Mouse (Mus musculus) inflammation-experienced regulatory T-cells, adult 6 months (primary cell): ENCODE measurements around the gene Plac8. TPM values are rescaled to one million over a fixed set of nuclear protein-coding genes. Genes with fewer than 3 reads are reported as not detected.
A peak's percentile ranks its signal among the peaks of the same experiment; 100 is the strongest.

Source experiments
- ATAC-seq: one replicate; pipeline ENCODE4 v1.8.0; 2017
- polyA plus RNA-seq, 3 experiments: library from polyadenylated mRNA; unstranded; fragments of 100-300 nt; shearing (Covaris generic); gene quantifications; one replicate each; pipeline ENCODE4 v1.2.1; 2017

Gene Plac8
- polyA plus RNA-seq, result 10 to 100 TPM in 1 of 3 experiments, 1 to 10 TPM in 2; 5.5 to 17.7 (median 6.8) TPM

DNA sequence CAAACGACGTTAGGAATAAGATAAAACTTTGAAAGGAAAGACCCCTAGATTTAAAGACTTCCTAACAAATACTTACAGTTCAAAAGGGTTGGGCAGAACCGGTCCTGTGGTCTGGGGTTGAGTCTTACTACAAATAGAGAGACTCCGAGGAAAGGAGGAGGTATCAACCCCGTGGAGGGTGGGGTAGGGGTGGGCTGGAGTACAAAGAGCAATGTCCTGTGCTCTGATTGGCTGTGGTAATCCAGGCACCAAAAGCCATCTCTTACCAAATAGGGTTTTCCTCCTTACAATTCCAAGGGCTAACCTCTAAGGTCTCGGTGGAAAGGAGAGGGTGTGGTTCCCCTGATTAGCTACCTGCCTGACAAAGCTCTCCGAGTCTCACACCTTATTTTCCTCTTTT, at the start of gene Plac8:
TSS of gene Plac8 (minus strand) at position 177 of the 400 bp plus-strand sequence.
- no peak for ATAC-seq

DNA sequence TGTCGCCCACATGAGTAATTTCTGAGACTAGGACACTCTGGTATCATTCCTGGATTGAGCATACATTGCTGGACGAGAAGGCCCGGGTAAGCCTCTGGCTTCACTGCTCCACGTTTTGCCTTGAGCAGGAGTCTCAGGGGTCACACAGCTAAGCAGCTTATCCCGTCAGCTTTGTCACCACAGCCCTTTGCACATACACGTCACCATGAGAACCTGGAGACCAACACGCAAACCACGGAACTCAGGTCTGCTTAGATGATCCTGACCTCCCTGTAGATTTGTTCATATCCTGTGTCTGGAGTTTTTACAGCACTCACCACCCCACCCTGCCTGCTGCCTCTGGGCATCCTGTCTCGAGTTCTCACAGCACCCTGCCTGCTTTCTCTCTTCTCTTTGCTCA, 48.9 kb upstream of the Plac8 start:
- peak; percentile 54 for ATAC-seq

DNA sequence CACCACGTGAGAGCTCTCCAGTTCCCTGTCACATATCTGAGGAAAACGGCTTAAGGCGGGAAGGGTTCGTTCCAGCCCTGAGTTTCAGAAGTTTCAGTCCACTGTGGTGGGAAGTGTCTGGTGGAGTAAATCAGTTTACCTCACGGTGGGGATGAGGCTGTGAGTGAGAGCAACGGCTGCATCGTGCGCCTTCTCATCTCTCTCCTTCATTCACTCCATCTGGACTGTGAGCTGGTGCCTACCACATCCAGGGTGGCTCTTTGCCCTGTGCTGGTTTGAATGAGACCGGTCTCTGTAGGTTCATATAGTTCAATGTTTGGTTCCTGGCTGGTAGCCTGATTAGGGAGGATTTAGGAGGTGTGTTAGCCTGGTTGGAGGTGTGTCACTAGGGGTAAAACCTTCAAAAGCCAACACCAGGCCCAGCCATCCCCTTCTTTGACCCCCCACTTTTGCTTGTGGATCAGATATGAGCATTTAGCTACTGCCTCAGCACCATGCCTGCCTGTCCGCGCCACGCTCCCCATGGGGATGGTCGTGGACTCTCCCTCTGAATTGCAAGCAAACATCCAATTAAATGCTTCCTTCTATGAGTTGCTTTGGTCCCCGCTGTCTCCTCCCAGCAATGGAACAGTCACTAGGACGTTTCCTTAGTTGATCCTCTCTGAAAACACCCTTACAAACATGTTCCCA, 47.7 kb upstream of the Plac8 start:
- no peak for ATAC-seq

DNA sequence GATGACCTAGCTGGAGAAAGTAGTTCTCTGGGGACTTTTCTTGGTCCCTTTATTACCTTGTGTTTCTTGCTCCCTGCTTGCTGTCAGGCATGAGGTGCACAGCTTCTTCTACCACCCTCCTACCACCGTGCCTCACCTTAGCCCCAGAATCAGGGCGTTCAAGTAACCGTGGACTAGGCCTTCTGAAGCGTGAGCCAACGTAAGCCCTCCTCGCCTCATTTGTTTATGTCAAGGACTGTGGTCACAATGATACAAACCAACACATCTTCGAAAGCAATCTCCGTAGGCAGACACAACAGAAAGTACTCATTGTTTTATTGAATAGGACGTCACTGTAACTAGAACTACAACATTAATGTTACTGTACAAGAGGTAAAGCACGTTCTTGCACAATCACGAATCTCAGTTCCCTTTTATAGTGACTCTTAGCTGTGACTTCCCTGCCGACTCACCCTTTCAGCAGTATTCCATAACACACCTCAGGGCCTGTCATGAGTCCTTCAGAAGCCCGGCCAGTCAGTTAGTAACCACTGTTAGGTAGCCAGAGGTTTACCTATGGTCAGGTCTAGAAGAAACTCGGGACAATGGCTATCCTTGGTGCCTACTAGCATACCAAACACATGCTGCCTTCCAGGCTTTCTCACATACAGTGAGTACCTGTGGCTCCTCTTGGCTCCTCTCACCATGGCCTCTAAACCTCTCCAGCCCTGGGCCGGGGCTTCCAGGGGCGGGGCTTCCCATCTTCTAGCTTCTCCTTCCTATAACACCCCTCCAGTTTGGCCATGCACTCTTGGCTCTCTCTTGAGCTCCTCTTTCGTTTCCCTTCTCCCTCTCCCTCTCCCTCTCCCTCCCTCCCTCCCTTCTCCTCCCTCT, 42.1 kb upstream of the Plac8 start:
- no peak for ATAC-seq

DNA sequence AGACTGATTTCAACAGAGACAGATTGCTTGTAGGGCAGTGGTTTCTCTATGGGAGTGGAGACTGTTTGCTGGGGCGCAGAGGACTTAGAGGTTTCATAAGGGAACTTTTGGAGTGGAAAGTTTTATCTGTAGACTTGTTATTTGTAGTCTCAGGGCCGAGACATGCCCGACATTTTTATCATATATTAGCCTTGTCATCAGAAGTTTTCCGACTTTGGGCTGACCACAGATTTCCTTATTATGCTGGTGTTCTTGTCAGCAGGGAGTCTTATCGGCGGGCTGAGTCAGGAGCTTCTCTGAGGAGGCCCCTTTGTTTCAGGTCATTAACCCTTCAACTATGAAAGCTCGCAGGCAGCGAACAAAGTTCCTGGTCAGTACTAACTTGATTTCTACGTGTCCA, 35.8 kb upstream of the Plac8 start:
- peak; percentile 25 for ATAC-seq

DNA sequence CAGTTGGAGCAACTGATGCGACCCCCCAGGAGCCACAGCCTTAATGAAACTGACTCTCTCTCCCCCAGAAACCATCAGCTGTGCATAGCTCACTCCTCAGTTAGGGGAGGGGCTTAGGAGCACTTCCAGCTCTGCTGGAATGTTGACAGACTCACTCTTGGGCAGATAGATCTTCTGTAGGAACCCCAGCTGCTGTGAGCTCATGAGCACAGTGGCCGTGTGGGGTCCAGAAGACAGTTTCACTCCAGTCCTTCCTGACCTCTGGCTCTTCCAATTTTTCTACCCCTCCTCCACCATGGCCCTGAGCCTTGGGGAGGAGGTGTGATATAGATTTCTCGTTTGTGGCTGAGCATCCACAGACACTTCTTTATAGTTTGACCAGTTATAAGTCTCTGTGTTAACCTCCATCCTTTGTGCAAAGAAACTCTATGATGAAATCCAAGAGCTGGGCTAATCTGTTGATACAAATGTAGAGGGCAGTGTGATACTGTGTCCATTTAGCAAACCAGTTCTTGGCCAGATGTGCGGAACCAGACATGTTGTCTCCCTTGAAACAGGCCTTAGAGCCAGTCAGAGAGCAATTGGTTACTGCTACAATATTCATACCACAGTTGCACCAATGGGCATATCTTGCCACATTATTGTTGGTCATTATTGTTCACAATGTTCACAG, 35.2 kb upstream of the Plac8 start:
- ATAC-seq, result no peak

DNA sequence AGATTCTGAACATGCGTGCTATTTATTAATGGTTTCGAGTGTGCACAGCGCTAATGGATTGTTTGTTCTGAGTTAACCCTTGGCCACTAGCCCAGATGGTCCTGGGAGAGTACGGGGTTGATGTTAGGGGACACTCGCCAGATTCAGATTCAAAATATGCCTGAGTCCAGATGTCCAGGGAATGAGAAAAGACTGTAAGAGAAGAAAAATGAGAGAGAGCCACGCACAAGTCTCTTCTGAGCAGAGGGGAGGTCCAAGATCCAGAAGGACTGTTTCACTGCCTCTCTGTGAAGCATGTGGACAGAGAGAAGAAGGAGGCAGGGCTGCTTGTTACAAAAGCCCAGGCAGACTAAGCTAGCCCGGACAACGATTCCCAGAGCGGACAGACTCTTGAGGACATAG, 33.8 kb upstream of the Plac8 start:
- no peak for ATAC-seq

DNA sequence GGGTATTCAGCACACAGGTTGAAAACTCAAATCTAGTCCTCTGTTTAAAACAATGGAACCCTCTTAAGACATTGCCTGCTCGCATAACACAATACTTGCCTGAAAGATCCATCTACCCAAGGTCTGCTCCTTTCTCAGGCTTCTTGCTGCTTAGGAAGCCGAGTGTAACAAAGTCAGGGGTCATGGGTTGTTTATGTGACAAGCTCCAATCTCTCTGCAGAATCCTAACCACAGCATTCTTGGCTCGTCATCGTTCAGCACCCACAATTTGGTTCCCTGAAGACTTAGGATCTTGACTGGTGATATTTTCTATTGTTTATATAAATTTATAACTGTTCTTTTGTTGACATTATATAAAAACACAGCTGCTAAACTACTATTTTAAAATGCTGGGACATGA, 32.0 kb upstream of the Plac8 start:
- ATAC-seq, result no peak

DNA sequence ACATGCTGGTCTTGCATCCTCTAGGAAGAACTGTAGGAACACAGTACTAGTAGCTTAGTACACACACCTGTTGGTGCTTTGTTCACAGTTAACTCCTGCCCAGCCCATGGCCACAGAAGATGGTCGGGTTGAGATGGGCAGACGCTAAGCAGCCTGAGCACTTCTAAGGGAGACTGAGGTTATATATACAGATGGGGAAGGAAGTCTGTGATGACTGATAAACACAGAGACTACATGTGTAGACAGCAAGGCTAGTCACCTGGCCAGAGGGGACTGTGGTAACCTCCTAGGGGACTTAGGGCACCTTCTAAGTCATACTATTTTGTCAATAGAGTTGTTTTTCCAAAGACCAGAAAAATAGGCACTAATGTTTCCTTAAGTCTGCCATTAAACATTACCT, 29.8 kb upstream of the Plac8 start:
- ATAC-seq, result no peak

DNA sequence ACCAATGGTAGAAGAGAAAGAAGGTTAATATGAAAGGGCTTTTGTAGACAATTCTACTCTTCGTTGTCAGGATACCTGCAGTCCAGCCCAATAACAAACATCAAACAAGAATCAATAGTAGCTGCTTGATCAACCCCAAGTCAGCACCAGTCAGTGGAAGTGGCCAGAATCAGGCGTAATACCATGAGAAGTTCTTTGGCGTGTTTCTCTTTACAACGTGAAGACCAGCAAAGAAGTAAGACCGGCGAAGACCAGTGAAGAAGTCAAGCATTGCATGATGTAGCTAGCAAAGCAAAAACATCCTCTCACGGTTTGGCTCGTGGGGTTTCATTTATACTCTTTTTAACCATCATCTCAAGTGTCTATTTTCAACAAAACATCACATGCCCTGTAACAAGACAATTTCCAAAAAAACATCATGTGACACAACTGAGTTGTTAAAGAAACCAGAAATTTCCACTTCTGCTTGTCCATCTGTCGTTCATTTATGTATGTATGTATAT, 27.0 kb upstream of the Plac8 start:
- no peak for ATAC-seq

DNA sequence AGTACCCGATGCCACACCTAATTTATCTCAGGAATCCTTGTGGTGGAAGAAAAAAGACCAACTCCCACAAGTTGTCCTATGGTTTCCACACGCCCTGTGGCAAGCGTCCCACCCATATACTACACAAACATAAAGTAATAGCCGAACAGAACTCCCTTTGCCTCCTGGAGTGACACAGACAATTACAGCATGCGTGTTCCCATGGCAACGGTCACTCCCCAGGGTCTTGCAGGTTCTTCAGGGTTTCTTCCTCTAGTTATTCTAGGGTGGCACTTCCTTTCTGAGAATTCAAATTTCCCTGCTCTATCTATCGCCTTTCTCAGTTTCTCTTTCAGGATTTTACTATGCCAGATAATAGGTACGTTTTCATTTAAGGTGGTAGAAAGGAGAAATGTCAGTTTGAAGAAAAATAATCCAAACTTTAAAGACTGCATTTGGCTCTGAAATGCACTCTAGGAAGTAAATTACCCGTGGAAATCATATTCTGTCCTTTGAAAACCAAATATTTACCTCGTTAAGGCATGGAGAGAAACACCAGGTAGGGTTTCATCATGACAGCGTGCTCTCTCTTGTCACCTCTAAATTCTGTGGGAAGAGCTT, 25.9 kb upstream of the Plac8 start:
- peak; percentile 58 for ATAC-seq

DNA sequence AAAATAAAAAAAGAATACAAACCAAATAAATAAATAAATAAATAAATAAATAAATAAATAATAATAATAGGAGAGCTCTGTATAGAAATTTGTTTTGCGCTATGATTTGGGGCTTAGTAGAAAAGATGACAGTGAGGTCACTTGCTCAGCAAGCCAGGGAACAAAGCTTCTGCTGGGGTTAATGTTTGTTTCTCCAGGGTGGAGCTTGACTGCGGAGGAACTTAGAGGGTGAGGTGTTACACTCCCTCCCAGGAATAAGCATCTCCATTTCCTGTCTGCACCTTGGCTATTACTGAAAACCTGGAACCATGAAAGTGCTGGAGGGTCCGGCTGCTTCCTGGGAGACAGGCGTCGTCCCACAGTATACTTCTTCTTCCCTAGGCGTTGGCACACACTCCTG, 24.0 kb upstream of the Plac8 start:
- ATAC-seq, result no peak

DNA sequence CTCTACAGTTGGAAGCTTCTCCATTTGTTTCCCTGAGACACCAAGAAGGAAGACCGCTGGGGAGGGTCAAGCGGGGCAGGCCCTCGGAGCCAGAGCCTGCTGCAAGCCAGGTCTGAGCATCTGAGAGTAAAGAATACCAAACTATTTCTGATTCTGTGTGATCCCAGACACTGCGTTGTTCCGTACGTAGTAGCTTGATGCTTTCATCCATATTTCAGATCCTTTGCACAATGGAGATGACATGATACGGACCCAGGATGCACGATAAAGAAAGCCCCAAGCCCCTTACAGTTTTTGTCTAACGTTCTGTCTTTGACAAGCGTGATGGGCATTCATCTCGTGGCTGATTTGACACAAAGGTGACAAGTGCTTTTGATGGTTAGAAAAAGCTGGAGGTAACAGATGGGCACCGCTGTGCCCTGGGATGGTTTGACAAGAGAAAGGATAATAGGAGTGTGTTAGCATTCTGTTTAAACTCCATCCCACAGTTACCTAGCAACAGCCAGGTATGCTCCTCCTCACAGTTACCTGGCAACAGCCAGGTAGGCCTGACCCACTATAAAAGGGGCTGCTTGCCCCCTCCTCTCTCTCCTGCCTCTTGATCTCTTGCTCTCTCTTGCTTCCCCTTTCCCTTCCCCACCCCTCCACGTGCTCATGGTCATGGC, 22.9 kb upstream of the Plac8 start:
- no peak for ATAC-seq

DNA sequence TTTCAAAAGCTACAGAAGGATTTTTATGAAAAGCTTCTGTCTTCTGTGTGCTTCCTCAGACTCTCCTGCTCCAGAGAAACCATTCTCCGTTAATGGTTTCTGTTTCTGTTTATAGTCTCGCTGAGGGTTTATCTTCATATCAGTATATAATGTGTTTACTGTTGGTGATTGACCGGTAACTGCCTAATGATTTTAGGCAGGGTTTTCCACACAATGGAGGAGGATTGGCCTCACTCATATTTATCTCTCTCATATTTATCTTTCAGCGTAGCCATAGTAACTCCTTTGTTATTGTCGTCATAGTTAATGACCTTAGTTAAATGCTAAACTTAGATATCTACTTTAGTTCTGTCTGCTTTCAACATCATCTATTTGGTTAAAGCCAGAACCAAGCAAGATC, 18.5 kb upstream of the Plac8 start:
- peak; percentile 34 for ATAC-seq

DNA sequence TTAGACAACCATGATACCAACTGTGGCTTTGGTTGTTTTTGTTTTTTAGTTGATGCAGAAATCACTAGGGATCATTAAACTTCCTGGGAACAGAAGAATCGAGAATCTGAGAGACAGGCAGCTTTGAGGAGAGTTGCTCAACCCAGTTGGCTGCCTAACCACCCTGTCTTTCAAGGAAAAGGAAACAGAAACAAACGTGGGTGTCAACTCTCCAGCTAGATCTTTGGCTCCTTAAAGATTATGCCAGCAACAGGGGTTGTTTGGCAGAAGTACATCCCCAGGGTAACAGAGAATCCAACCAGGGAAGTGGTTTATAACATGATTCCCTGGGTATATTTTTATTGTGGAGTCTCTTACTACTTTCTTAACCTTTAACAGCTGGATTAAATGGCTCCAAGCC, 15.6 kb upstream of the Plac8 start:
- peak; percentile 36 for ATAC-seq

DNA sequence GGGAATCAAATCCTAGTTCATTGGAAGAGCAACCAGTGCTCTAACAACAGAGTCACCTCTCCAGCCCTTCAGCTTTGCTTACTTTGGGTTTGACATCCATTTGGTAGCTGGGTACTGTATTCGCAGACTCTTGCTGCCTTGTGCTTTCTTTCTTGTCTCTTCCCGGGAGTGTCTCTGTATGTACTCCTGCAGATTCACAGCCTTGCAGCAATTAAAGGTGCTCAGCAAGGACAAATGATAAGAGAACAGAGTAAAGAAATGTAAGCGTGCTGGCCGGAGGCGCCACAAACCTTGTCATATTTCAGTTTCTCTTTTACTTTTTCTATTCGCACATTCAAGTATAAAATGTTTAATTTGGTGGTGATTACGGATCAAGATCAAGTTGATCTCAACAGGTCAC, 15.1 kb upstream of the Plac8 start:
- no peak for ATAC-seq

DNA sequence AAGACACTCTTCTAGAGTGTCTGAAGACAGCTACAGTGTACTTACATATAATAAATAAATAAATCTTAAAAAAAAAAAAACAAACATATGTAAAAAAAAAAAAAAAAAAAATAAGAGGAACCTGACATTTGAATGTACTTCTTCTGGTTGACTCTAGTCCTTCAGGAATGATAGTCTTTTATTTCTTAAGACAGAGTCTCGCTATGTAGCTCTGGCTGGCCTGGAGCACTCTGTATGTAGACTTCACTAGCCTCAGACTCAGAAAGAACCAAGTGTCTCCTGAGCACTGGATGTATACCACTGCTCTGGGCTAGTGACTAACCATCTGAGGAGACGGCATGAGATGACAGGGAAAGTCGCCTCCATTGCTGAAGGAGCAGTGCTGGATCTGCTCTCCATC, 13.6 kb upstream of the Plac8 start:
- ATAC-seq, result no peak

DNA sequence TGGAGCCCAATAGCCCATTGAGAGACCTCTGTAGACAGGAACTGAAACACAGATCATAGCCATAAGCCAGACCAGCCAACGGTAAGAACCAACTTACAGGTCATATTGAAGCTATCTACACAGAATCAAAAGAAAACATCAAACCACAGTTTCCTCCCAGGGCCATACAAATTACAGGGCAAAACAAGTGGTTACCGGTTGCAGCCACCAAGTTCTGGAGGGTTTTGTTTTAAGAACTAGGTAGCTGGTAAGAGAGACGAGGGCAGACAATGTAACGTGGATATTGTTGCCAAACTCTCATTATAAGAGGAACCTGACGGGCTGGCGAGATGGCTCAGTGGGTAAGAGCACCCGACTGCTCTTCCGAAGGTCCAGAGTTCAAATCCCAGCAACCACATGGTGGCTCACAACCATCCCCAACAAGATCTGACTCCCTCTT, 13.2 kb upstream of the Plac8 start:
- ATAC-seq, result peak; percentile 84

DNA sequence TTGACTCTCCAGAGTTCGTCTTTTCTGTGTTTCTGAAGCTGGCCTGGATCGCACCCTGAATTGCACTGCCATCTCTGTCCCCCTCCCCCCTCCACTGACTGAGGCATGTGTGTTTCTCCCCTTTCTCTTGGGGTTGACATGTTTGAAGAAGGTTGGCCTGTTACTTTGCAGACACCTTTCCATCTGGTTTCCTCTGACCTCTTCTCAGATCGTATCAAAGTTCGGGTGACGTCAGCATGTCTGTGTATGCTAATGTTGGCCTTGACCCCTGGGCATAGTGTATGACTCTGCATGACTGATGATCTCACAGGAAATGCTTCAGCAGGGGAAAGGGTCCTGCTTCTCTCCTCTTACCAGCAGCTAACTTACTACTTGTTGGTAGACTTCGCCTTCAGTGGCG, 11.0 kb upstream of the Plac8 start:
- ATAC-seq, result no peak

DNA sequence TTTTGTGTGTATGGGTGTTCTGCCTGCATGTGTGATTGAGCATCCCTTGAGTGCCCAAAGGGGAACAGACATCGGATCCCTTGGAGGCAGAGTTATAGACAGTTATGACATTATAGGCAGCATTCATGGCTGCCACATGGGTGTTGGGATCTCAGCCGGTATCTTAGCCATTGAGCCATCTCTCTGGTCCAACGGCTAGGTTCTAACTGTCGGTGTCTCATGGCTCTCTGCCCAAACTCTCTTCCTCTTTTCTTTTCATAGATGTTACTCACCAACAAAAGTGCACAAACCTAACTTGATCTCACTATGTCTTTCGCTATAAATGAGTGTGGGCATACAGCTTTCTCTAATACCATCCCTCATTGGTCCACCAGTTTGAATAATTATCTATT, 10.4 kb upstream of the Plac8 start:
- no peak for ATAC-seq

DNA sequence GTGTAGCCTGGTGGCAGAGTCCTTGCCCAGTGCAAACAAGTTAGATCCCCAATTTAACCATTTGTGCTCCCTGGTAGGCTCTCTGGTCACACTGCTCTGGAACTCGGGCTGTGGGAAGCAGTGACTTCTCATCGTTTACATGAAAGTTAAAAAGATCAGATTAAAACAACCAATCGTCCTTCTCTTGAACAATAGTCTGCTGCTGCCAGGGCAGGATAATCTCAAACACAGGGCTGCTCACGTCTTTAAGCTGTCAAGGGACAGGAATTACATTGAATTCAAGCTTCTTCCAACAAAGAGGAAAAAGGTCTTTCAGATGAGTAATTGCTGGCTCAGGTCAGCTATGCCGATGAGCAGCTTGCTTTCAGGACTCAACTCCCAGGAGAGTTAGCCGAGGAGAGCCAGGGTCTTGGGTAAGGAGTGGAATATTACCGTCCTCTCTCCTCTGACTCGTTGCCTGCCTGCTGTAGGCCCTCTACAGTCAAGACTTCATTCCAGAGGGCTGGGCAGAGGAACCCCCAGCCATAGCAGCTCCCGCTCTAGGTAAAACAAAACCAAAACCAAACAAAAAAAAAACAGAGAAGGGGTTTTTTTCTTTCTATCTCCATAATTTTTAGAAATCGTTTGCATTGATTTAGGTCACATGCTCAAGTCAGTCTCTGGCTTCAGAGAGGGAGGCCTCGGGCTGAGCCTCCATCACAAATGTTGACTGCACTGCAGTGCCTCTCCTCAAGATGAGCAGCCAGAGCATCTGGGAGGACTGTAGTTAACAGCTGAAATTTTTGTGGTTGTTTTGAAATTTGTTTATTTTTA, 9.8 kb upstream of the Plac8 start:
- no peak for ATAC-seq
